Mouse (Mus musculus) MEL (cell line): Measurements from ENCODE around the gene Hexdc. TPM values are rescaled to one million over a fixed set of nuclear protein-coding genes. Genes with fewer than 3 reads are reported as not detected.

ENCODE experiments used
- DNase-seq: peaks from one replicate; pipeline ENCODE4 v3.0.0; 2011; ENCODE audit warnings: low read depth, low spot score
- H3K27ac ChIP-seq: 2 replicates; pipeline ENCODE4 v1.5.1; 2012; ENCODE audit warnings: low read depth, mild to moderate bottlenecking, control low read depth, low read length, moderate library complexity; ENCODE audit not compliant: control insufficient read depth
- H3K27me3 ChIP-seq, 2 experiments: fragments of 150-350 bp in 1 of 2; sonication (generic) in 1 of 2; 2 replicates each; pipeline ENCODE4 v1.6.1; 2012; ENCODE audit warnings: low read length in 2 of 2, mild to moderate bottlenecking in 2 of 2, improper control_type of control experiment in 1 of 2, moderate library complexity in 1 of 2; ENCODE audit not compliant: insufficient read depth in 2 of 2, control insufficient read depth in 1 of 2
- H3K36me3 ChIP-seq, 2 experiments: 2 replicates each; pipeline ENCODE4 v1.6.1; 2012 to 2014; ENCODE audit warnings: low read length in 2 of 2, improper control_type of control experiment in 1 of 2, inconsistent platforms in 1 of 2, mild to moderate bottlenecking in 1 of 2; ENCODE audit not compliant: insufficient read depth in 2 of 2, control insufficient read depth in 1 of 2
- H3K4me1 ChIP-seq, 2 experiments: fragments of 150-350 bp in 1 of 2; sonication (generic) in 1 of 2; 2 replicates each; pipeline ENCODE4 v1.6.1; 2012; ENCODE audit warnings: low read length in 2 of 2, improper control_type of control experiment in 1 of 2, mild to moderate bottlenecking in 1 of 2; ENCODE audit not compliant: insufficient read depth in 2 of 2, control insufficient read depth in 1 of 2
- H3K4me3 ChIP-seq, 2 experiments: fragments of 150-350 bp in 1 of 2; sonication (generic) in 1 of 2; 2 replicates each; pipeline ENCODE4 v1.5.1; 2012; ENCODE audit warnings: low read depth in 2 of 2, low read length in 2 of 2, mild to moderate bottlenecking in 2 of 2, moderate library complexity in 2 of 2, control low read depth in 1 of 2, improper control_type of control experiment in 1 of 2; ENCODE audit not compliant: control insufficient read depth in 1 of 2, insufficient read depth in 1 of 2
- H3K79me2 ChIP-seq: 2 replicates; pipeline ENCODE4 v1.6.1; 2012; ENCODE audit warnings: mild to moderate bottlenecking, low read length, moderate library complexity; ENCODE audit not compliant: control insufficient read depth, poor library complexity, insufficient read depth
- H3K9ac ChIP-seq: 2 replicates; pipeline ENCODE4 v1.6.1; 2012; ENCODE audit warnings: low read depth, mild to moderate bottlenecking, control low read depth, low read length, moderate library complexity; ENCODE audit not compliant: control insufficient read depth, poor library complexity, severe bottlenecking
- H3K9me3 ChIP-seq: fragments of 150-350 bp; sonication (generic); replicated peaks from 2 replicates; pipeline ENCODE4 v1.6.1; 2012; ENCODE audit warnings: mild to moderate bottlenecking, low read length, improper control_type of control experiment, moderate library complexity; ENCODE audit not compliant: insufficient read depth
- BHLHE40 ChIP-seq: IDR thresholded peaks from 2 replicates; pipeline ENCODE4 v1.6.1; 2012; ENCODE audit warnings: low read depth, mild to moderate bottlenecking, inconsistent platforms, low read length, improper control_type of control experiment, borderline replicate concordance
- CHD2 ChIP-seq: IDR thresholded peaks from 2 replicates; pipeline ENCODE4 v1.6.1; 2011; ENCODE audit warnings: low read length, improper control_type of control experiment
- CTCF ChIP-seq, 3 experiments: IDR thresholded peaks in 2 of 3; conservative IDR thresholded peaks in 1 of 3; 2 replicates each; pipeline ENCODE4 v1.5.1; 2011 to 2012; ENCODE audit warnings: low read length in 3 of 3, low read depth in 2 of 3, mild to moderate bottlenecking in 2 of 3, improper control_type of control experiment in 1 of 3, inconsistent platforms in 1 of 3, mixed read lengths in 1 of 3, moderate library complexity in 1 of 3; ENCODE audit not compliant: control insufficient read depth in 1 of 3, insufficient read depth in 1 of 3, poor library complexity in 1 of 3, severe bottlenecking in 1 of 3
- ELF1 ChIP-seq: IDR thresholded peaks from 2 replicates; pipeline ENCODE4 v1.6.1; 2014; ENCODE audit warnings: low read depth, mild to moderate bottlenecking, inconsistent platforms, low read length, improper control_type of control experiment, moderate library complexity
- EP300 ChIP-seq, 2 experiments: IDR thresholded peaks; 2 replicates each; pipeline ENCODE4 v1.6.1; 2011; ENCODE audit warnings: improper control_type of control experiment in 2 of 2, low read length in 2 of 2, low read depth in 1 of 2, mild to moderate bottlenecking in 1 of 2
- ETS1 ChIP-seq: IDR thresholded peaks from 2 replicates; pipeline ENCODE4 v1.6.1; 2012; ENCODE audit warnings: low read depth, mild to moderate bottlenecking, inconsistent platforms, low read length, improper control_type of control experiment, moderate library complexity
- GABPA ChIP-seq: IDR thresholded peaks from 2 replicates; pipeline ENCODE4 v1.6.1; 2012; ENCODE audit warnings: low read depth, mild to moderate bottlenecking, inconsistent platforms, low read length, improper control_type of control experiment, moderate library complexity
- GATA1 ChIP-seq: IDR thresholded peaks from 2 replicates; pipeline ENCODE4 v1.6.1; 2011; ENCODE audit warnings: low read depth, low read length, improper control_type of control experiment
- HCFC1 ChIP-seq: IDR thresholded peaks from 2 replicates; pipeline ENCODE4 v1.6.1; 2012; ENCODE audit warnings: low read depth, mild to moderate bottlenecking, inconsistent platforms, low read length, improper control_type of control experiment, moderate library complexity
- JUND ChIP-seq: IDR thresholded peaks from 2 replicates; pipeline ENCODE4 v1.6.1; 2011; ENCODE audit warnings: low read depth, mild to moderate bottlenecking, improper control_type of control experiment, low read length
- KAT2A ChIP-seq: conservative IDR thresholded peaks from 2 replicates; pipeline ENCODE4 v1.6.1; 2012; ENCODE audit warnings: low read depth, low read length, improper control_type of control experiment, inconsistent platforms
- MAFK ChIP-seq: IDR thresholded peaks from 2 replicates; pipeline ENCODE4 v1.6.1; 2011; ENCODE audit warnings: low read depth, mild to moderate bottlenecking, low read length, improper control_type of control experiment, borderline replicate concordance
- MAX ChIP-seq: IDR thresholded peaks from 2 replicates; pipeline ENCODE4 v1.6.1; 2011; ENCODE audit warnings: low read length, improper control_type of control experiment
- MEF2A ChIP-seq: IDR thresholded peaks from 2 replicates; pipeline ENCODE4 v1.6.1; 2014; ENCODE audit warnings: low read depth, mild to moderate bottlenecking, inconsistent platforms, low read length, improper control_type of control experiment; ENCODE audit not compliant: poor library complexity, insufficient replicate concordance, severe bottlenecking; ENCODE audit errors: extremely low read depth
- MXI1 ChIP-seq: IDR thresholded peaks from 2 replicates; pipeline ENCODE4 v1.6.1; 2011; ENCODE audit warnings: mild to moderate bottlenecking, low read depth, low read length, improper control_type of control experiment
- MYB ChIP-seq: IDR thresholded peaks from 2 replicates; pipeline ENCODE4 v1.6.1; 2011; ENCODE audit warnings: mild to moderate bottlenecking, low read depth, low read length, improper control_type of control experiment
- MYC ChIP-seq: IDR thresholded peaks from 2 replicates; pipeline ENCODE4 v1.6.1; 2011; ENCODE audit warnings: low read depth, mild to moderate bottlenecking, low read length, improper control_type of control experiment, moderate library complexity
- NRF1 ChIP-seq: IDR thresholded peaks from 2 replicates; pipeline ENCODE4 v1.6.1; 2014; ENCODE audit warnings: low read depth, mild to moderate bottlenecking, inconsistent platforms, low read length, improper control_type of control experiment, moderate library complexity; ENCODE audit not compliant: poor library complexity, insufficient read depth, severe bottlenecking
- POLR2A ChIP-seq, 2 experiments: IDR thresholded peaks; 2 replicates each; pipeline ENCODE4 v1.6.1; 2011 to 2012; ENCODE audit warnings: low read length in 2 of 2, mild to moderate bottlenecking in 2 of 2, control low read depth in 1 of 2, improper control_type of control experiment in 1 of 2, low read depth in 1 of 2, moderate library complexity in 1 of 2; ENCODE audit not compliant: control insufficient read depth in 1 of 2, insufficient read depth in 1 of 2, poor library complexity in 1 of 2
- POLR2AphosphoS2 ChIP-seq: IDR thresholded peaks from 2 replicates; pipeline ENCODE4 v1.6.1; 2011; ENCODE audit warnings: low read length, improper control_type of control experiment
- RAD21 ChIP-seq: IDR thresholded peaks from 2 replicates; pipeline ENCODE4 v1.6.1; 2011; ENCODE audit warnings: mild to moderate bottlenecking, low read depth, low read length, improper control_type of control experiment
- RCOR1 ChIP-seq: IDR thresholded peaks from 2 replicates; pipeline ENCODE4 v1.6.1; 2012; ENCODE audit warnings: low read depth, mild to moderate bottlenecking, inconsistent platforms, low read length, improper control_type of control experiment
- SIN3A ChIP-seq: IDR thresholded peaks from 2 replicates; pipeline ENCODE4 v1.6.1; 2012; ENCODE audit warnings: low read length, improper control_type of control experiment, inconsistent platforms
- TAL1 ChIP-seq: IDR thresholded peaks from 2 replicates; pipeline ENCODE4 v1.6.1; 2012; ENCODE audit warnings: mild to moderate bottlenecking, inconsistent platforms, low read length, moderate library complexity, mixed read lengths
- TBP ChIP-seq: IDR thresholded peaks from 2 replicates; pipeline ENCODE4 v1.8.0; 2011; ENCODE audit warnings: low read depth, low read length, improper control_type of control experiment
- TCF12 ChIP-seq: IDR thresholded peaks from 2 replicates; pipeline ENCODE4 v1.6.1; 2014; ENCODE audit warnings: low read depth, mild to moderate bottlenecking, inconsistent platforms, low read length, improper control_type of control experiment, moderate library complexity
- ZC3H11A ChIP-seq: IDR thresholded peaks from 2 replicates; pipeline ENCODE4 v1.6.1; 2012; ENCODE audit warnings: low read depth, mild to moderate bottlenecking, inconsistent platforms, low read length, improper control_type of control experiment
- ZMIZ1 ChIP-seq: IDR thresholded peaks from 2 replicates; pipeline ENCODE4 v1.6.1; 2012; ENCODE audit warnings: low read depth, mild to moderate bottlenecking, inconsistent platforms, low read length, improper control_type of control experiment, moderate library complexity
- ZNF384 ChIP-seq: IDR thresholded peaks from 2 replicates; pipeline ENCODE4 v1.6.1; 2012; ENCODE audit warnings: low read depth, mild to moderate bottlenecking, inconsistent platforms, low read length, improper control_type of control experiment
- polyA plus RNA-seq, 2 experiments: library from polyadenylated mRNA; stranded (reverse) in 1 of 2; unstranded in 1 of 2; fragments of >175 nt in 1 of 2; fragments of >200 nt in 1 of 2; gene quantifications; 2 replicates each; pipeline versions ENCODE4 v1.2.1 to v1.2.4; 2012; ENCODE audit warnings: low replicate concordance in 2 of 2, low read depth in 1 of 2; ENCODE audit not compliant: insufficient read length in 2 of 2, insufficient read depth in 1 of 2, missing spikeins in 1 of 2
- total RNA-seq: library from RNA; depleted of rRNA; stranded (reverse); fragments of 300-350 nt; gene quantifications from 2 replicates; pipeline ENCODE4 v1.2.3, GENCODE M21; 2012

The Hexdc gene
- total and polyA plus RNA-seq, 3 experiments = 7.1 to 9.0 TPM; not detected in 1

DNA sequence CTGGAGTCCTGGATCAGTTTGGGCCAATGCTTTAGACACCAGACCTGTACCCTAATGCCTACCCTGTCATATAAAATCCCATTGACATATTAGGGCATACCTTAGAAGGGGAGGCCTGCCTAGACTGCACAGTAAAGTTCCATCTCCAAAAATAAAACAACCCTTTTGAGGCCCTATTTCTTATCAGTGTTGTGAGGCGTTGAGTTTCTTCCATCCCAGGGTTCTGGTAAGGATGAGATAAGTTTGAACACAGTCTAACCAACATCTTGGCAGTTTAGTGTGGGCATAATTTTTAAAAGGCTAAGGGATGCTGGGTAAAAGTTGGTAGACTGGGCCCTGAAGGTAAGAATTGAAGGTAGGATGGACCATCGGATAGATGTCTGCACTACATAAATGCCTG, 35.4 kb downstream of the Hexdc start:
- no peaks in the 10 kb centered on the region for H3K9me3 ChIP-seq
- peak; percentile 99 for TF ChIP-seq TCF12
- peak; percentile 98 to 100 for TF ChIP-seq EP300 (IDR thresholded peaks at IDR 0.05; ENCODE audit: low read depth in 1 of 2, low read length in 2 of 2)
- no peak for TF ChIP-seq RAD21
- no peak for TF ChIP-seq NRF1
- peak; percentile 94 for TF ChIP-seq RCOR1
- peak; percentile 5; the same call in 1 of the 2 replicates for TF ChIP-seq ZNF384
- peak; percentile 98 for TF ChIP-seq SIN3A
- peak; percentile 53; the same call in 1 of the 2 replicates for TF ChIP-seq CHD2
- TF ChIP-seq MXI1 = peak; percentile 71
- TF ChIP-seq GATA1 = peak; percentile 99
- no peak for TF ChIP-seq POLR2A (IDR thresholded peaks at IDR 0.05; ENCODE audit: control insufficient read depth in 1 of 2, insufficient read depth in 1 of 2, low read depth in 1 of 2, low read length in 2 of 2, poor library complexity in 1 of 2)
- peak; percentile 68 for TF ChIP-seq HCFC1
- no peak for TF ChIP-seq ZC3H11A
- TF ChIP-seq TAL1 = peak; percentile 95
- TF ChIP-seq TBP = peak; percentile 77
- peak; percentile 82 for TF ChIP-seq POLR2AphosphoS2
- 0 out of 2 replicates have a peak, but pooled peaks have one; percentile 55 for TF ChIP-seq JUND
- TF ChIP-seq CTCF (IDR thresholded peaks at IDR 0.05 in 2 of 3, conservative IDR thresholded peaks at IDR 0.05 in 1 of 3; ENCODE audit: control insufficient read depth in 1 of 3, insufficient read depth in 1 of 3, low read depth in 2 of 3, low read length in 3 of 3, poor library complexity in 1 of 3, severe bottlenecking in 1 of 3) = no peak
- TF ChIP-seq ETS1 = peak; percentile 96
- TF ChIP-seq MAFK = 0 out of 2 replicates have a peak, but pooled peaks have one; percentile 65
- peak; percentile 75; the same call in 1 of the 2 replicates for TF ChIP-seq BHLHE40
- TF ChIP-seq KAT2A = peak; percentile 35; the same call in 1 of the 2 replicates
- TF ChIP-seq MYC = peak; percentile 72
- TF ChIP-seq ELF1 = 0 out of 2 replicates have a peak, but pooled peaks have one; percentile 48
- TF ChIP-seq ZMIZ1 = 0 out of 2 replicates have a peak, but pooled peaks have one; percentile 13
- peak; percentile 90 for TF ChIP-seq MYB
- peak; percentile 67; the same call in 1 of the 2 replicates for TF ChIP-seq MAX
- peak; percentile 96 for TF ChIP-seq MEF2A
- TF ChIP-seq GABPA = no peak; the same call in 1 of the 2 replicates
- no peaks in the 10 kb centered on the region for H3K27me3 ChIP-seq
- peak overlapping the region; percentile 26 to 85; a peak in 3 of 4 replicates for H3K4me3 ChIP-seq
- H3K9ac ChIP-seq = peak overlapping the region; percentile 55
- peak overlapping the region; percentile 97 for H3K27ac ChIP-seq
- peaks cover 20 to 27% of the 10 kb centered on the region in 2 experiments for H3K4me1 ChIP-seq
- peaks cover 17 to 45% of the 10 kb centered on the region in 2 experiments for H3K36me3 ChIP-seq
- DNase-seq = peak; percentile 91
- H3K79me2 ChIP-seq = peaks cover 10% of the 10 kb centered on the region
